Mouse (Mus musculus): ENCODE results near the gene Gcgr.

Gcgr gene

GRCm38 (mm10) chr11:120588531-120588930 is 58.0 kb downstream of the Gcgr start:
- no peak for DNase-seq (ENCODE audit: low read depth, low spot score)

All from R1 (cell line).